In genomic region chr2:84738271-84738911, GRCm38 (mm10) we compare ENCODE assay signal across 9 mouse cellular contexts. TPM values are rescaled to one million over a fixed set of nuclear protein-coding genes. Genes with fewer than 3 reads are reported as not detected.
DNase-seq lines count a peak whose midpoint lies in the region; ATAC-seq and TF ChIP-seq lines count a peak whose summit lies in the region.
"Had no signal": no experiment of that assay in that cellular context is flagged by ENCODE, and none has a peak within 500 bp of the region (broad histone marks: within the 10 kb centered on the region; RNA-seq: fewer than 3 reads in every experiment).

No protein-coding gene starts in this region.

- H3K36me3 ChIP-seq in embryonic facial prominence, embryonic 13.5 days, result peaks cover 18% of the 10 kb centered on the region
- H3K36me3 ChIP-seq in liver, embryonic 14.5 days (replicated peaks; ENCODE audit: control insufficient read depth, insufficient read depth, low read depth), result peaks cover 55% of the 10 kb centered on the region
- no peaks in the 10 kb centered on the region for H3K36me3 ChIP-seq in neural tube, embryonic 15.5 days

- H3K9me3 ChIP-seq in embryonic facial prominence, embryonic 13.5 days, result no peaks in the 10 kb centered on the region
- no peaks in the 10 kb centered on the region for H3K9me3 ChIP-seq in liver, embryonic 14.5 days (ENCODE audit: control insufficient read depth, low read length)
- H3K9me3 ChIP-seq in neural tube, embryonic 15.5 days (replicated peaks), result no peaks in the 10 kb centered on the region

- no peak for TF ChIP-seq EP300 in liver, embryonic 14.5 days (IDR thresholded peaks at IDR 0.05; ENCODE audit: low read depth)

- ATAC-seq in embryonic facial prominence, embryonic 13.5 days (ENCODE audit: insufficient number of reproducible peaks, insufficient read depth, low FRiP score, low TSS enrichment, low read depth), result no peak
- no peak for ATAC-seq in liver, embryonic 14.5 days (ENCODE audit: insufficient read depth)
- ATAC-seq in neural tube, embryonic 15.5 days (ENCODE audit: low FRiP score), result no peak

- H3K27me3 ChIP-seq in embryonic facial prominence, embryonic 13.5 days, result peaks cover 2% of the 10 kb centered on the region; the same call in 1 of the 2 replicates
- peaks cover 8% of the 10 kb centered on the region for H3K27me3 ChIP-seq in liver, embryonic 14.5 days (ENCODE audit: control insufficient read depth, insufficient read depth, low read length)
- no peaks in the 10 kb centered on the region for H3K27me3 ChIP-seq in neural tube, embryonic 15.5 days (replicated peaks)

- peak; percentile 56 for DNase-seq in testis, postnatal 10 days (ENCODE audit: low spot score)
- DNase-seq in testis, postnatal 14 days (ENCODE audit: low spot score), result no peak
- DNase-seq in induced T-regulatory cell, adult 2 months (ENCODE audit: low read depth), result peak; percentile 50
- DNase-seq in liver, embryonic 14.5 days (ENCODE audit: low read depth in 3 of 3, low spot score in 3 of 3), result no peak
- no peak for DNase-seq in left cerebral cortex, postnatal 14 days (ENCODE audit: low spot score in 2 of 2)
- DNase-seq in frontal cortex, postnatal 36 days (ENCODE audit: low spot score in 2 of 2), result no peak

- peak overlapping the region; percentile 75 for H3K4me2 ChIP-seq in embryonic facial prominence, embryonic 13.5 days
- peak overlapping the region; percentile 95 for H3K4me2 ChIP-seq in liver, embryonic 14.5 days (ENCODE audit: low read depth)
- peak overlapping the region; percentile 79 for H3K4me2 ChIP-seq in neural tube, embryonic 15.5 days

- under 1% methylated on average over 12 of the region's 12 CpGs for WGBS in embryonic facial prominence, embryonic 13.5 days
- 5% methylated on average over 12 of the region's 12 CpGs for WGBS in liver, embryonic 14.5 days (ENCODE audit: insufficient replicate concordance)
- 5% methylated on average over 12 of the region's 12 CpGs for whole genome bisulfite sequencing in neural tube, embryonic 15.5 days

- intact Hi-C loops in left cerebral cortex, postnatal 14 days (cut with DNase I), result no loop called here

- peak overlapping the region; percentile 19 for H3K4me3 ChIP-seq in embryonic facial prominence, embryonic 13.5 days
- H3K4me3 ChIP-seq in liver, embryonic 14.5 days (ENCODE audit: insufficient read depth in 1 of 2, low read depth in 2 of 2, low read length in 2 of 2), result peak overlapping the region; percentile 86 to 99; a peak in 3 of 4 replicates
- H3K4me3 ChIP-seq in neural tube, embryonic 15.5 days (replicated peaks), result no peak overlapping the region

- peak overlapping the region; percentile 71 for H3K27ac ChIP-seq in embryonic facial prominence, embryonic 13.5 days
- peak overlapping the region; percentile 100 for H3K27ac ChIP-seq in liver, embryonic 14.5 days
- 0 out of 2 replicates have a peak overlapping the region, but pooled peaks have one; percentile 33 for H3K27ac ChIP-seq in neural tube, embryonic 15.5 days (replicated peaks)

- peak; percentile 79 for TF ChIP-seq CTCF in liver, embryonic 14.5 days (IDR thresholded peaks at IDR 0.05; ENCODE audit: low read depth)

- H3K9ac ChIP-seq in embryonic facial prominence, embryonic 13.5 days, result peak overlapping the region; percentile 59; the same call in 1 of the 2 replicates
- peak overlapping the region; percentile 86 for H3K9ac ChIP-seq in liver, embryonic 14.5 days (replicated peaks)
- H3K9ac ChIP-seq in neural tube, embryonic 15.5 days (replicated peaks), result 0 out of 2 replicates have a peak overlapping the region, but pooled peaks have one; percentile 4

- H3K4me1 ChIP-seq in embryonic facial prominence, embryonic 13.5 days, result peaks cover 91% of the 10 kb centered on the region
- peaks cover 37 to 69% of the 10 kb centered on the region in 2 experiments for H3K4me1 ChIP-seq in liver, embryonic 14.5 days (replicated peaks; ENCODE audit: control insufficient read depth in 2 of 2, insufficient read depth in 2 of 2, low read length in 1 of 2)
- H3K4me1 ChIP-seq in neural tube, embryonic 15.5 days, result peaks cover 93% of the 10 kb centered on the region

RNA-seq across cellular contexts. Expression of gene Ypel4, which starts 4.5 kb away (rescaled TPM):
- 9.8 and 12.1 TPM in 2 replicates for polyA plus RNA-seq in embryonic facial prominence, embryonic 13.5 days (2015; fragmentation: Nextera tagmentation; extraction: Ambion mirVana)
- 122 and 145 TPM in 2 replicates for polyA plus RNA-seq in liver, embryonic 14.5 days (2012; rRNA removed)
- 53.4 and 58.1 TPM in 2 replicates for polyA plus RNA-seq in liver, embryonic 14.5 days (2014; fragmentation: Nextera tagmentation; extraction: Ambion mirVana)
- 15.0 and 16.2 TPM in 2 replicates for polyA plus RNA-seq in neural tube, embryonic 15.5 days (2015; fragmentation: Nextera tagmentation; extraction: Ambion mirVana)
- 10 to 100 TPM; 40.1 to 41.0 TPM for total RNA-seq in left cerebral cortex, postnatal 14 days (2021)

RNA-seq across cellular contexts. Expression of gene Gm19426, which starts 5.1 kb away (rescaled TPM):
- 8.6 and 9.6 TPM in 2 replicates for polyA plus RNA-seq in embryonic facial prominence, embryonic 13.5 days (2015; fragmentation: Nextera tagmentation; extraction: Ambion mirVana)
- 1.1 and 1.8 TPM in 2 replicates for polyA plus RNA-seq in liver, embryonic 14.5 days (2012; rRNA removed)
- polyA plus RNA-seq in liver, embryonic 14.5 days (2014; fragmentation: Nextera tagmentation; extraction: Ambion mirVana), result 0.98 and 1.1 TPM in 2 replicates
- 5.0 and 5.9 TPM in 2 replicates for polyA plus RNA-seq in neural tube, embryonic 15.5 days (2015; fragmentation: Nextera tagmentation; extraction: Ambion mirVana)
- 1 to 10 TPM; 1.6 to 2.0 TPM for total RNA-seq in left cerebral cortex, postnatal 14 days (2021)
- total RNA-seq: common myeloid progenitor, adult 5-6 weeks had no signal

RNA-seq across cellular contexts. Expression of gene Clp1, which starts 11.2 kb away (rescaled TPM):
- polyA plus RNA-seq in embryonic facial prominence, embryonic 13.5 days (2015; fragmentation: Nextera tagmentation; extraction: Ambion mirVana), result 32.7 and 39.0 TPM in 2 replicates
- polyA plus RNA-seq in liver, embryonic 14.5 days (2012; rRNA removed), result 22.1 and 27.5 TPM in 2 replicates
- 50.9 and 54.6 TPM in 2 replicates for polyA plus RNA-seq in liver, embryonic 14.5 days (2014; fragmentation: Nextera tagmentation; extraction: Ambion mirVana)
- polyA plus RNA-seq in neural tube, embryonic 15.5 days (2015; fragmentation: Nextera tagmentation; extraction: Ambion mirVana), result 19.7 and 23.8 TPM in 2 replicates
- total RNA-seq in left cerebral cortex, postnatal 14 days (2021), result 1 to 10 TPM; 7.5 to 8.3 TPM

RNA-seq across cellular contexts. Expression of gene Zdhhc5, which starts 23.4 kb away (rescaled TPM):
- 25.2 and 29.6 TPM in 2 replicates for polyA plus RNA-seq in embryonic facial prominence, embryonic 13.5 days (2015; fragmentation: Nextera tagmentation; extraction: Ambion mirVana)
- 17.2 and 17.4 TPM in 2 replicates for polyA plus RNA-seq in liver, embryonic 14.5 days (2012; rRNA removed)
- polyA plus RNA-seq in liver, embryonic 14.5 days (2014; fragmentation: Nextera tagmentation; extraction: Ambion mirVana), result 18.8 and 20.1 TPM in 2 replicates
- 15.6 and 17.6 TPM in 2 replicates for polyA plus RNA-seq in neural tube, embryonic 15.5 days (2015; fragmentation: Nextera tagmentation; extraction: Ambion mirVana)
- total RNA-seq in left cerebral cortex, postnatal 14 days (2021), result 10 to 100 TPM; 41.6 to 42.9 TPM

RNA-seq across cellular contexts. Expression of gene Serping1, which starts 36.9 kb away (rescaled TPM):
- polyA plus RNA-seq in embryonic facial prominence, embryonic 13.5 days (2015; fragmentation: Nextera tagmentation; extraction: Ambion mirVana), result 26.0 and 31.3 TPM in 2 replicates
- polyA plus RNA-seq in liver, embryonic 14.5 days (2012; rRNA removed), result 32.4 and 35.4 TPM in 2 replicates
- 45.4 and 61.5 TPM in 2 replicates for polyA plus RNA-seq in liver, embryonic 14.5 days (2014; fragmentation: Nextera tagmentation; extraction: Ambion mirVana)
- 33.1 and 38.3 TPM in 2 replicates for polyA plus RNA-seq in neural tube, embryonic 15.5 days (2015; fragmentation: Nextera tagmentation; extraction: Ambion mirVana)
- total RNA-seq in left cerebral cortex, postnatal 14 days (2021), result 1 to 10 TPM; 5.9 to 6.8 TPM
- total RNA-seq: common myeloid progenitor, adult 5-6 weeks had no signal

Comparison
In these comparisons a context has a peak if more than half of its experiments do, and no peak if none do; other contexts are left out.
1. DNase-seq: peak in testis, postnatal 10 days (single experiment) and induced T-regulatory cell, adult 2 months (single experiment); none in testis, postnatal 14 days (single experiment), liver, embryonic 14.5 days (0 of 3), left cerebral cortex, postnatal 14 days (0 of 2) and frontal cortex, postnatal 36 days (0 of 2).
2. H3K27ac ChIP-seq: peak in every context shown above with its lines; median percentile 100 in liver, embryonic 14.5 days; 71 in embryonic facial prominence, embryonic 13.5 days; 33 in neural tube, embryonic 15.5 days.
3. H3K9ac ChIP-seq: peak in every context shown above with its lines; median percentile 86 in liver, embryonic 14.5 days; 59 in embryonic facial prominence, embryonic 13.5 days; 4 in neural tube, embryonic 15.5 days.
4. Peak in every context shown above with its lines, with median percentiles within 50 percentile points of each other: H3K4me2 ChIP-seq.